Mouse (Mus musculus): ENCODE results near the gene Alg11. TPM values are rescaled to one million over a fixed set of nuclear protein-coding genes. Genes with fewer than 3 reads are reported as not detected.

Gene Alg11
- polyA plus RNA-seq, 1 experiment from 2014 or later, result 32.3 TPM

Other genes starting within 250 kb of the Alg11 start
- gene Defb50, start 237.2 kb upstream of the Alg11 start, polyA plus RNA-seq (2014; fragmentation: Nextera tagmentation; extraction: Ambion mirVana), result not detected in 2 replicates
- 0.67 TPM in 1 of 2 replicates, not detected in the other for gene Defb2, start 220.8 kb upstream of the Alg11 start, polyA plus RNA-seq (2014; fragmentation: Nextera tagmentation; extraction: Ambion mirVana)
- 0.91 and 1.5 TPM in 2 replicates for gene Defb10, start 201.8 kb upstream of the Alg11 start, polyA plus RNA-seq (2014; fragmentation: Nextera tagmentation; extraction: Ambion mirVana)
- not detected in 2 replicates for gene Defb9, start 175.3 kb upstream of the Alg11 start, polyA plus RNA-seq (2014; fragmentation: Nextera tagmentation; extraction: Ambion mirVana)
- 7.8 and 9.1 TPM in 2 replicates for gene Defb11, start 154.3 kb upstream of the Alg11 start, polyA plus RNA-seq (2014; fragmentation: Nextera tagmentation; extraction: Ambion mirVana)
- not detected in 2 replicates for gene Defb15, start 128.0 kb upstream of the Alg11 start, polyA plus RNA-seq (2014; fragmentation: Nextera tagmentation; extraction: Ambion mirVana)
- not detected in 2 replicates for gene Defb35, start 122.4 kb upstream of the Alg11 start, polyA plus RNA-seq (2014; fragmentation: Nextera tagmentation; extraction: Ambion mirVana)
- gene Defb13, start 114.0 kb upstream of the Alg11 start, polyA plus RNA-seq (2014; fragmentation: Nextera tagmentation; extraction: Ambion mirVana), result not detected in 2 replicates
- gene Fam90a1a, start 102.0 kb upstream of the Alg11 start, polyA plus RNA-seq (2014; fragmentation: Nextera tagmentation; extraction: Ambion mirVana), result not detected in 2 replicates
- gene Ccdc70, start 90.9 kb upstream of the Alg11 start, polyA plus RNA-seq (2014; fragmentation: Nextera tagmentation; extraction: Ambion mirVana), result not detected in 2 replicates
- 1.3 and 1.9 TPM in 2 replicates for gene Atp7b, start 416 bp upstream of the Alg11 start, polyA plus RNA-seq (2014; fragmentation: Nextera tagmentation; extraction: Ambion mirVana)
- 0.77 and 0.91 TPM in 2 replicates for gene Nek5, start 64.3 kb downstream of the Alg11 start, polyA plus RNA-seq (2014; fragmentation: Nextera tagmentation; extraction: Ambion mirVana)
- 10.2 and 10.5 TPM in 2 replicates for gene Nek3, start 105.7 kb downstream of the Alg11 start, polyA plus RNA-seq (2014; fragmentation: Nextera tagmentation; extraction: Ambion mirVana)
- 52.1 and 58.7 TPM in 2 replicates for gene Ckap2, start 125.1 kb downstream of the Alg11 start, polyA plus RNA-seq (2014; fragmentation: Nextera tagmentation; extraction: Ambion mirVana)
- 35.8 and 39.8 TPM in 2 replicates for gene Vps36, start 132.1 kb downstream of the Alg11 start, polyA plus RNA-seq (2014; fragmentation: Nextera tagmentation; extraction: Ambion mirVana)
- 8.8 and 10.8 TPM in 2 replicates for gene Thsd1, start 166.6 kb downstream of the Alg11 start, polyA plus RNA-seq (2014; fragmentation: Nextera tagmentation; extraction: Ambion mirVana)
- not detected in 2 replicates for gene Tpte, start 222.7 kb downstream of the Alg11 start, polyA plus RNA-seq (2014; fragmentation: Nextera tagmentation; extraction: Ambion mirVana)

Measured in hindbrain, embryonic 11.5 days (tissue).